Mouse (Mus musculus): ENCODE measurements at regions not wholly inside any gene's neighbourhood (a gene's known extent, or its start where the extent isn't known, plus 50 kb on each side); places are given as distances from the start of the nearest gene placed in this dataset.

DNA sequence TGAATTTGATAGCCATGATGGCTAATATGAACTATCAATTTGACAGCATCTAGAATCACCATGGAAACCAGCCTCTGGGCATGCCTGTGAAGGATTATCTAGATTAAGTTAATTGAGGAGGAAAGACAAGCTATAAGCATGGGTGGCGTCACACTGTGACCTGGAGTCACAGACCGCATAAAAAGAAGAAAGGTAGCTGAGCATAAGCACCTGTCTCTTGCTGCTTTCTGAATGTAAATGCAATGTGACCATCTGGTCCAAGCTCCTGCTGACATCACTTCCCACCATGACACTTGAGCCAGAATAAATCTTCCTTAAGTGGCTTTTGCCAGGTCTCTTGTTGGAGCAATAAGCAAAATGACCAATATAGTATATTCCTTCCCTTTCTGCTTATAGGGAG lies 113.4 kb upstream of the Gm17728 start:
- H3K9me3 ChIP-seq (ENCODE audit: low read length): no peaks in the 10 kb centered on the region
- TF ChIP-seq POU5F1 (IDR thresholded peaks at IDR 0.05; ENCODE audit: borderline replicate concordance, low read length): no peak
- TF ChIP-seq CTCF (conservative IDR thresholded peaks at IDR 0.05; ENCODE audit: low read length): no peak
- TF ChIP-seq NANOG (IDR thresholded peaks at IDR 0.05; ENCODE audit: borderline replicate concordance, low read length): no peak
- H3K27me3 ChIP-seq (ENCODE audit: insufficient read depth, low read length): no peaks in the 10 kb centered on the region
- H3K4me3 ChIP-seq (replicated peaks; ENCODE audit: low read length): no peak overlapping the region
- H3K36me3 ChIP-seq (ENCODE audit: insufficient read depth, low read length): no peaks in the 10 kb centered on the region
- H3K4me1 ChIP-seq (replicated peaks; ENCODE audit: low read depth, low read length): no peaks in the 10 kb centered on the region

- Histone ChIP-seq H3K27me3 (ENCODE audit: insufficient read depth, low read length) (no peaks in the 10 kb centered on the region), H3K4me1 (replicated peaks; ENCODE audit: low read depth, low read length) (no peaks in the 10 kb centered on the region), H3K9me3 (ENCODE audit: low read length) (no peaks in the 10 kb centered on the region), H3K36me3 (ENCODE audit: insufficient read depth, low read length) (no peaks in the 10 kb centered on the region), H3K4me3 (replicated peaks; ENCODE audit: low read length) (no peak overlapping the region)
- TF ChIP-seq NANOG (IDR thresholded peaks at IDR 0.05; ENCODE audit: borderline replicate concordance, low read length): no peak
- TF ChIP-seq CTCF (conservative IDR thresholded peaks at IDR 0.05; ENCODE audit: low read length): no peak
- TF ChIP-seq POU5F1 (IDR thresholded peaks at IDR 0.05; ENCODE audit: borderline replicate concordance, low read length): no peak
Measured at GRCm38 (mm10) chr17:9322772-9323171, 99.1 kb upstream of the Gm17728 start.

GRCm38 (mm10) chr17:9328886-9329455 lies 92.9 kb upstream of the Gm17728 start:
- Histone ChIP-seq H3K27me3 (ENCODE audit: insufficient read depth, low read length) (no peaks in the 10 kb centered on the region), H3K4me1 (replicated peaks; ENCODE audit: low read depth, low read length) (no peaks in the 10 kb centered on the region), H3K4me3 (replicated peaks; ENCODE audit: low read length) (no peak overlapping the region), H3K36me3 (ENCODE audit: insufficient read depth, low read length) (no peaks in the 10 kb centered on the region), H3K9me3 (ENCODE audit: low read length) (no peaks in the 10 kb centered on the region)
- no peak for TF ChIP-seq CTCF (conservative IDR thresholded peaks at IDR 0.05; ENCODE audit: low read length)

- H3K4me3 ChIP-seq (replicated peaks; ENCODE audit: low read length): no peak overlapping the region
- H3K4me1 ChIP-seq (replicated peaks; ENCODE audit: low read depth, low read length): no peaks in the 10 kb centered on the region
- no peaks in the 10 kb centered on the region for H3K27me3 ChIP-seq (ENCODE audit: insufficient read depth, low read length)
- TF ChIP-seq NANOG (IDR thresholded peaks at IDR 0.05; ENCODE audit: borderline replicate concordance, low read length) (no peak), CTCF (conservative IDR thresholded peaks at IDR 0.05; ENCODE audit: low read length) (no peak), POU5F1 (IDR thresholded peaks at IDR 0.05; ENCODE audit: borderline replicate concordance, low read length) (no peak)
- peaks cover 22% of the 10 kb centered on the region for H3K9me3 ChIP-seq (ENCODE audit: low read length)
- H3K36me3 ChIP-seq (ENCODE audit: insufficient read depth, low read length): no peaks in the 10 kb centered on the region
Measured at GRCm38 (mm10) chr17:9357572-9358159, 64.2 kb upstream of the Gm17728 start.

Data from E14TG2a.4 (cell line).